Mouse (Mus musculus): ENCODE measurements around the gene Olfr1446.

Gene Olfr1446

GRCm38 (mm10) chr19:12893424-12893823 is at the start of gene Olfr1446:
Gene Olfr1446 (minus strand): TSS chr19:12893524.
- DNase-seq = no peak

GRCm38 (mm10) chr19:12930540-12930939 is 37.2 kb upstream of the Olfr1446 start, which contains the start of gene Olfr1449:
Gene Olfr1449 (plus strand): TSS chr19:12930840.
- DNase-seq = no peak

- DNase-seq = no peak
Measured at GRCm38 (mm10) chr19:12924319-12924718, 31.0 kb upstream of the Olfr1446 start, which contains the start of gene Olfr1448. Gene Olfr1448 (minus strand): TSS chr19:12924419.

- DNase-seq = no peak
Measured at GRCm38 (mm10) chr19:12903643-12904042, 10.3 kb upstream of the Olfr1446 start, which contains the start of gene Olfr1447. Gene Olfr1447 (minus strand): TSS chr19:12903743.

GRCm38 (mm10) chr19:12883555-12883954 is 9.8 kb downstream of the Olfr1446 start, which contains the start of gene Olfr1445:
Gene Olfr1445 (plus strand): TSS chr19:12883855.
- no peak for DNase-seq

- no peak for DNase-seq
Measured at GRCm38 (mm10) chr19:12856983-12857382, 36.3 kb downstream of the Olfr1446 start, which contains the start of gene Olfr1444. Gene Olfr1444 (plus strand): TSS chr19:12857283.

GRCm38 (mm10) chr19:12846382-12846781 is 46.9 kb downstream of the Olfr1446 start, which contains the start of gene Gm5244:
Gene Gm5244 (plus strand): TSS chr19:12846682.
- DNase-seq = no peak

GRCm38 (mm10) chr19:12838507-12838906 is 54.8 kb downstream of the Olfr1446 start:
- no peak for DNase-seq

Data from thymus, postnatal 36 days (tissue).